24 mouse cellular contexts compared by ENCODE assay signal in the genomic region with DNA sequence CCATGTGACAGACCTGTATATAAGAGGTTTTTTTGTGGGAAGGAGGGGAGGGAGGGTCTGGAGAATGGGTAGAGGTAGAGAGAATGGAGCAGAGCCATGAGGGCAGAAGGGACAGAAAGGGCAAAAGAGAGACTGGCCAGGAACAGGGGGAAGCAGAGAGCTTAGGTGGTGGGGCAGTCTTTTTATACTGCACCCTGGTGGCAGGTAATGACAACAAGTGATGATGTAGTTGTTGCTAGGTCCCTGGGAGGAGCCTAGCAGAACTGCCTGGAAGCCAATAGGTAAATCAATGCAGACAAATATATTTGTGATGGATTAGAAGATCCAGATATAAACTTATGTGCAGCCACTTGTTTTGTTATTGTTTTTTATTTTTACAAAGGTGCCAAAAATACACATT.
A peak's percentile ranks its signal among the peaks of the same experiment; 100 is the strongest.
DNase-seq lines count a peak whose midpoint lies in the region; ATAC-seq and TF ChIP-seq lines count a peak whose summit lies in the region.
"Had no signal": no experiment of that assay in that cellular context is flagged by ENCODE, and none has a peak within 500 bp of the region (broad histone marks: within the 10 kb centered on the region; RNA-seq: fewer than 3 reads in every experiment).

No protein-coding gene starts in this region.

- no peak for TF ChIP-seq POLR2A in bone marrow, adult 2 months (IDR thresholded peaks at IDR 0.05; ENCODE audit: borderline replicate concordance, control insufficient read depth, low read depth, low read length)

- no peak overlapping the region for H3K4me3 ChIP-seq in bone marrow, adult 2 months (replicated peaks; ENCODE audit: control insufficient read depth, low read depth, low read length)
- no peak overlapping the region for H3K4me3 ChIP-seq in heart, embryonic 10.5 days
- H3K4me3 ChIP-seq: embryonic facial prominence, embryonic 12.5 days; forebrain, embryonic 12.5 days; heart, embryonic 13.5 days; hindbrain, embryonic 13.5 days; layer of hippocampus, adult 2 months; neural tube, embryonic 12.5 days had no signal

- peak; percentile 72 for DNase-seq in heart, adult 11 months
- no peak for DNase-seq in heart, adult 8-10 months (ENCODE audit: low spot score)
- DNase-seq in 416B (ENCODE audit: low read depth) = peak; percentile 26
- no peak for DNase-seq in embryo, embryonic 9.5 days (ENCODE audit: extremely low spot score)
- DNase-seq in heart, embryonic 10.5 days (ENCODE audit: low spot score) = no peak
- DNase-seq: adrenal gland, postnatal 25 days; cerebellum, adult 9-11 months; heart, postnatal 14 days; kidney, adult 9 months; kidney, postnatal 14 days; midbrain, embryonic 14.5 days; retina, postnatal 1 day; thymus, adult 2 months; thymus, postnatal 4 days had no signal

- H3K9me3 ChIP-seq in heart, embryonic 10.5 days = no peaks in the 10 kb centered on the region
- H3K9me3 ChIP-seq: embryonic facial prominence, embryonic 12.5 days; forebrain, embryonic 12.5 days; heart, embryonic 13.5 days; hindbrain, embryonic 13.5 days; neural tube, embryonic 12.5 days had no signal

- no peaks in the 10 kb centered on the region for H3K36me3 ChIP-seq in heart, embryonic 10.5 days
- H3K36me3 ChIP-seq: embryonic facial prominence, embryonic 12.5 days; forebrain, embryonic 12.5 days; heart, embryonic 13.5 days; hindbrain, embryonic 13.5 days; neural tube, embryonic 12.5 days had no signal

- no peaks in the 10 kb centered on the region for H3K4me1 ChIP-seq in bone marrow, adult 2 months (ENCODE audit: control insufficient read depth, insufficient read depth, low read length)
- no peaks in the 10 kb centered on the region for H3K4me1 ChIP-seq in heart, embryonic 10.5 days
- H3K4me1 ChIP-seq: embryonic facial prominence, embryonic 12.5 days; forebrain, embryonic 12.5 days; heart, embryonic 13.5 days; hindbrain, embryonic 13.5 days; neural tube, embryonic 12.5 days had no signal

- peak; percentile 50; the same call in 1 of the 2 replicates for ATAC-seq in megakaryocyte-erythroid progenitor cell, adult 5-6 weeks (replicated peaks; ENCODE audit: low FRiP score, low TSS enrichment, poor library complexity, severe bottlenecking)
- ATAC-seq in activated CD4-positive, CD25-positive, alpha-beta regulatory T cell, adult 4 months = no peak

- peak; percentile 18; the same call in 1 of the 2 replicates for TF ChIP-seq CTCF in bone marrow, adult 2 months (IDR thresholded peaks at IDR 0.05; ENCODE audit: control insufficient read depth, insufficient read depth, low read length)

- no peaks in the 10 kb centered on the region for H3K27me3 ChIP-seq in heart, embryonic 10.5 days (ENCODE audit: insufficient read depth, poor library complexity, severe bottlenecking)
- H3K27me3 ChIP-seq: embryonic facial prominence, embryonic 12.5 days; forebrain, embryonic 12.5 days; heart, embryonic 13.5 days; hindbrain, embryonic 13.5 days; neural tube, embryonic 12.5 days had no signal

- no peak overlapping the region for H3K27ac ChIP-seq in bone marrow, adult 2 months (ENCODE audit: control insufficient read depth, insufficient read depth, low read depth, low read length, poor library complexity)
- H3K27ac ChIP-seq in heart, embryonic 10.5 days = no peak overlapping the region
- H3K27ac ChIP-seq: embryonic facial prominence, embryonic 12.5 days; forebrain, embryonic 12.5 days; heart, embryonic 13.5 days; hindbrain, embryonic 13.5 days; layer of hippocampus, adult 2 months; neural tube, embryonic 12.5 days; stomach, postnatal 0 days had no signal

Comparison
In these comparisons a context has a peak if more than half of its experiments do, and no peak if none do; other contexts are left out.
1. DNase-seq: peak in heart, adult 11 months (single experiment) and 416B (single experiment); none in heart, adult 8-10 months (single experiment), embryo, embryonic 9.5 days (single experiment) and heart, embryonic 10.5 days (single experiment).